Mouse (Mus musculus): ENCODE measurements around the gene Higd1c. TPM values are rescaled to one million over a fixed set of nuclear protein-coding genes. Genes with fewer than 3 reads are reported as not detected.
A peak's percentile ranks its signal among the peaks of the same experiment; 100 is the strongest.

Higd1c gene
- polyA plus RNA-seq, 1 experiment from 2014 or later: not detected

GRCm38 (mm10) chr15:100423916-100424315, 59.6 kb downstream of the Higd1c start:
- Histone ChIP-seq H3K27ac (no peak overlapping the region), H3K4me1 (replicated peaks) (peaks cover 45% of the 10 kb centered on the region), H3K4me3 (replicated peaks) (peak overlapping the region; percentile 99), H3K9me3 (replicated peaks) (no peaks in the 10 kb centered on the region), H3K9ac (peak overlapping the region; percentile 74), H3K27me3 (peaks cover 41% of the 10 kb centered on the region), H3K36me3 (no peaks in the 10 kb centered on the region), H3K4me2 (peak overlapping the region; percentile 99)
- ATAC-seq (ENCODE audit: low read depth) (no peak), DNase-seq (peak; percentile 23)
- WGBS (ENCODE audit: insufficient replicate concordance): 4% methylated on average over 14 of the region's 14 CpGs

GRCm38 (mm10) chr15:100424396-100425122, 60.2 kb downstream of the Higd1c start, which contains the start of gene Slc11a2:
Gene Slc11a2, minus strand, starts transcription at chr15:100425072.
- 29% methylated on average over 17 of the region's 17 CpGs for WGBS (ENCODE audit: insufficient replicate concordance)
- DNase-seq (no peak), ATAC-seq (ENCODE audit: low read depth) (no peak)
- H3K4me3 ChIP-seq (replicated peaks): peak within 1 kb of the TSS; percentile 99
- H3K4me1 ChIP-seq (replicated peaks): peaks cover 39% of the 10 kb centered on the region
- H3K36me3 ChIP-seq: no peaks in the 10 kb centered on the region
- no peaks in the 10 kb centered on the region for H3K9me3 ChIP-seq (replicated peaks)
- peak within 1 kb of the TSS; percentile 99 for H3K4me2 ChIP-seq
- H3K27ac ChIP-seq: no peak within 1 kb of the TSS
- H3K9ac ChIP-seq: peak within 1 kb of the TSS; percentile 74
- peaks cover 41% of the 10 kb centered on the region for H3K27me3 ChIP-seq

- H3K4me2 ChIP-seq: no peak overlapping the region
- 74% methylated on average over 13 of the region's 13 CpGs for WGBS (ENCODE audit: insufficient replicate concordance)
- no peak for DNase-seq
Measured at GRCm38 (mm10) chr15:100428296-100428905, 64.1 kb downstream of the Higd1c start.

GRCm38 (mm10) chr15:100429959-100430565, 65.7 kb downstream of the Higd1c start:
- 67% methylated on average over 11 of the region's 11 CpGs for WGBS (ENCODE audit: insufficient replicate concordance)
- peaks cover 22% of the 10 kb centered on the region for H3K4me1 ChIP-seq (replicated peaks)
- no peak overlapping the region for H3K9ac ChIP-seq
- H3K4me2 ChIP-seq: no peak overlapping the region
- H3K9me3 ChIP-seq (replicated peaks): no peaks in the 10 kb centered on the region
- H3K36me3 ChIP-seq: no peaks in the 10 kb centered on the region
- H3K27me3 ChIP-seq: peaks cover 27% of the 10 kb centered on the region
- H3K27ac ChIP-seq: no peak overlapping the region
- H3K4me3 ChIP-seq (replicated peaks): no peak overlapping the region
- ATAC-seq (ENCODE audit: low read depth) (no peak), DNase-seq (no peak)

More at GRCm38 (mm10) chr15:100428296-100428905, 64.1 kb downstream of the Higd1c start:
- Histone ChIP-seq H3K36me3 (no peaks in the 10 kb centered on the region), H3K4me1 (replicated peaks) (peaks cover 24% of the 10 kb centered on the region), H3K4me3 (replicated peaks) (no peak overlapping the region), H3K27ac (no peak overlapping the region), H3K9me3 (replicated peaks) (no peaks in the 10 kb centered on the region), H3K9ac (no peak overlapping the region), H3K27me3 (peaks cover 41% of the 10 kb centered on the region)
- ATAC-seq (ENCODE audit: low read depth): no peak

- Histone ChIP-seq H3K36me3 (no peaks in the 10 kb centered on the region), H3K4me2 (peak overlapping the region; percentile 19; the same call in 1 of the 2 replicates), H3K4me3 (replicated peaks) (no peak overlapping the region), H3K9me3 (replicated peaks) (no peaks in the 10 kb centered on the region), H3K9ac (peak overlapping the region; percentile 50), H3K4me1 (replicated peaks) (peaks cover 25% of the 10 kb centered on the region), H3K27ac (peak overlapping the region; percentile 64), H3K27me3 (0 out of 2 replicates have a peak, but pooled peaks cover 3% of the 10 kb centered on the region)
- DNase-seq (peak; percentile 59), ATAC-seq (ENCODE audit: low read depth) (peak; percentile 85)
- WGBS (ENCODE audit: insufficient replicate concordance): 19% methylated on average over 4 of the region's 4 CpGs
Measured at GRCm38 (mm10) chr15:100433234-100433633, 68.9 kb downstream of the Higd1c start.

Other genes starting within 250 kb of the Higd1c start
- 46.5 and 51.3 TPM in 2 replicates for gene Atf1, start 136.7 kb upstream of the Higd1c start, polyA plus RNA-seq (2015; fragmentation: Nextera tagmentation; extraction: Ambion mirVana)
- not detected in 2 replicates for gene Tmprss12, start 83.7 kb upstream of the Higd1c start, polyA plus RNA-seq (2015; fragmentation: Nextera tagmentation; extraction: Ambion mirVana)
- gene Mettl7a1, start 60.4 kb upstream of the Higd1c start, polyA plus RNA-seq (2015; fragmentation: Nextera tagmentation; extraction: Ambion mirVana): 6.6 and 7.7 TPM in 2 replicates
- not detected in 2 replicates for gene Mettl7a3, start 29.6 kb upstream of the Higd1c start, polyA plus RNA-seq (2015; fragmentation: Nextera tagmentation; extraction: Ambion mirVana)
- gene Methig1, start 11.4 kb upstream of the Higd1c start, polyA plus RNA-seq (2015; fragmentation: Nextera tagmentation; extraction: Ambion mirVana): not detected in 2 replicates
- not detected in 2 replicates for gene Mettl7a2, start 11.3 kb upstream of the Higd1c start, polyA plus RNA-seq (2015; fragmentation: Nextera tagmentation; extraction: Ambion mirVana)
- not detected in 2 replicates for gene Gm5475, start 57.6 kb downstream of the Higd1c start, polyA plus RNA-seq (2015; fragmentation: Nextera tagmentation; extraction: Ambion mirVana)
- 46.8 and 57.1 TPM in 2 replicates for gene Slc11a2, start 60.5 kb downstream of the Higd1c start, polyA plus RNA-seq (2015; fragmentation: Nextera tagmentation; extraction: Ambion mirVana)
- gene Letmd1, start 104.5 kb downstream of the Higd1c start, polyA plus RNA-seq (2015; fragmentation: Nextera tagmentation; extraction: Ambion mirVana): 14.4 and 15.0 TPM in 2 replicates
- 1.1 and 1.3 TPM in 2 replicates for gene Csrnp2, start 130.9 kb downstream of the Higd1c start, polyA plus RNA-seq (2015; fragmentation: Nextera tagmentation; extraction: Ambion mirVana)
- 4.4 and 4.6 TPM in 2 replicates for gene Tfcp2, start 187.5 kb downstream of the Higd1c start, polyA plus RNA-seq (2015; fragmentation: Nextera tagmentation; extraction: Ambion mirVana)
- 0.10 and 0.23 TPM in 2 replicates for gene Pou6f1, start 235.4 kb downstream of the Higd1c start, polyA plus RNA-seq (2015; fragmentation: Nextera tagmentation; extraction: Ambion mirVana)

Data from liver, embryonic 13.5 days (tissue).